Mouse (Mus musculus) T-cell, adult 2 months (primary cell): ENCODE results near the gene Sufu.
A peak's percentile ranks its signal among the peaks of the same experiment; 100 is the strongest.

Experiments used
- DNase-seq: peaks from one replicate; pipeline ENCODE4 v3.0.0; 2022; ENCODE audit warnings: low spot score

Sufu gene

GRCm38 (mm10) chr19:46433712-46434111 lies 37.0 kb downstream of the Sufu start:
- DNase-seq: no peak

GRCm38 (mm10) chr19:46434148-46434547 lies 37.5 kb downstream of the Sufu start:
- DNase-seq: no peak

- DNase-seq: no peak
Observed at GRCm38 (mm10) chr19:46434591-46434990, 37.9 kb downstream of the Sufu start.

GRCm38 (mm10) chr19:46435492-46435891 lies 38.8 kb downstream of the Sufu start:
- DNase-seq: peak; percentile 22

- DNase-seq: no peak
Observed at GRCm38 (mm10) chr19:46443509-46443908, 46.8 kb downstream of the Sufu start.

- peak; percentile 68 for DNase-seq
Observed at GRCm38 (mm10) chr19:46444209-46444608, 47.5 kb downstream of the Sufu start.

- no peak for DNase-seq
Observed at GRCm38 (mm10) chr19:46445641-46446040, 48.9 kb downstream of the Sufu start.

- no peak for DNase-seq
Observed at GRCm38 (mm10) chr19:46446436-46447020, 49.8 kb downstream of the Sufu start.

- no peak for DNase-seq
Observed at GRCm38 (mm10) chr19:46447110-46447509, 50.4 kb downstream of the Sufu start.

GRCm38 (mm10) chr19:46447911-46448310 lies 51.2 kb downstream of the Sufu start:
- DNase-seq: no peak

GRCm38 (mm10) chr19:46449261-46450005 lies 52.7 kb downstream of the Sufu start:
- no peak for DNase-seq

GRCm38 (mm10) chr19:46452052-46452827 lies 55.5 kb downstream of the Sufu start:
- peak; percentile 65 for DNase-seq

GRCm38 (mm10) chr19:46452916-46453315 lies 56.2 kb downstream of the Sufu start:
- no peak for DNase-seq

GRCm38 (mm10) chr19:46454126-46454880 lies 57.6 kb downstream of the Sufu start:
- DNase-seq: no peak

- no peak for DNase-seq
Observed at GRCm38 (mm10) chr19:46455032-46455431, 58.3 kb downstream of the Sufu start.

GRCm38 (mm10) chr19:46455556-46455955 lies 58.9 kb downstream of the Sufu start:
- DNase-seq: no peak

GRCm38 (mm10) chr19:46456018-46456735 lies 59.5 kb downstream of the Sufu start:
- no peak for DNase-seq

GRCm38 (mm10) chr19:46457798-46458197 lies 61.1 kb downstream of the Sufu start:
- DNase-seq: no peak

- no peak for DNase-seq
Observed at GRCm38 (mm10) chr19:46459256-46459655, 62.6 kb downstream of the Sufu start.

- DNase-seq: no peak
Observed at GRCm38 (mm10) chr19:46459889-46460288, 63.2 kb downstream of the Sufu start.

GRCm38 (mm10) chr19:46462574-46462973 lies 65.9 kb downstream of the Sufu start:
- no peak for DNase-seq

- DNase-seq: no peak
Observed at GRCm38 (mm10) chr19:46463446-46463845, 66.8 kb downstream of the Sufu start.
